Mouse (Mus musculus): ENCODE results near the gene Trim37.

- TF ChIP-seq EP300 (IDR thresholded peaks at IDR 0.05; ENCODE audit: insufficient read depth, low read depth, low read length), result no peak
- no peak for TF ChIP-seq POLR2A (IDR thresholded peaks at IDR 0.05; ENCODE audit: insufficient read depth, low read length)
Measured at GRCm38 (mm10) chr11:87083712-87084111, 43.2 kb upstream of the Trim37 start.

Data from ES-Bruce4 (cell line).